Mouse (Mus musculus): ENCODE results near the gene D030056L22Rik. TPM values are rescaled to one million over a fixed set of nuclear protein-coding genes. Genes with fewer than 3 reads are reported as not detected.

The D030056L22Rik gene
- polyA plus RNA-seq (2015; fragmentation: Nextera tagmentation; extraction: Ambion mirVana): 28.3 and 31.0 TPM in 2 replicates

- DNase-seq (ENCODE audit: low spot score) (peak; percentile 97), ATAC-seq (replicated peaks; ENCODE audit: low FRiP score, low read depth) (peak; percentile 99)
- Histone ChIP-seq H3K4me3 (replicated peaks; ENCODE audit: low read depth, low read length) (peak within 1 kb of the TSS; percentile 77), H3K4me2 (ENCODE audit: low read length) (peak within 1 kb of the TSS; percentile 69), H3K36me3 (ENCODE audit: insufficient read depth, low read length) (no peaks in the 10 kb centered on the region), H3K4me1 (replicated peaks; ENCODE audit: insufficient read depth, low read length) (peaks cover 5% of the 10 kb centered on the region; the same call in 1 of the 2 replicates), H3K27me3 (ENCODE audit: insufficient read depth, low read length) (no peaks in the 10 kb centered on the region), H3K9me3 (replicated peaks; ENCODE audit: low read length) (no peaks in the 10 kb centered on the region), H3K27ac (peak within 1 kb of the TSS; percentile 94), H3K9ac (ENCODE audit: low read depth, low read length) (peak within 1 kb of the TSS; percentile 76)
- WGBS: under 1% methylated on average over 48 of the region's 49 CpGs
- peak; percentile 83 for TF ChIP-seq CTCF (IDR thresholded peaks at IDR 0.05; ENCODE audit: low read depth)
These were observed at the start of gene D030056L22Rik for GRCm38 (mm10) chr19:18712866-18713300. Gene D030056L22Rik, plus strand, starts transcription at chr19:18713193.

- WGBS: 55% methylated on average over 2 of the region's 2 CpGs
- H3K36me3 ChIP-seq (ENCODE audit: insufficient read depth, low read length): no peaks in the 10 kb centered on the region
- 0 out of 2 replicates have a peak, but pooled peaks have one; percentile 8 for TF ChIP-seq CTCF (IDR thresholded peaks at IDR 0.05; ENCODE audit: low read depth)
- ATAC-seq (replicated peaks; ENCODE audit: low FRiP score, low read depth) (no peak), DNase-seq (ENCODE audit: low spot score) (no peak)
- no peak overlapping the region for H3K27ac ChIP-seq
- H3K27me3 ChIP-seq (ENCODE audit: insufficient read depth, low read length): no peaks in the 10 kb centered on the region
- no peak overlapping the region for H3K4me2 ChIP-seq (ENCODE audit: low read length)
- H3K9ac ChIP-seq (ENCODE audit: low read depth, low read length): no peak overlapping the region
- H3K4me3 ChIP-seq (replicated peaks; ENCODE audit: low read depth, low read length): no peak overlapping the region
- H3K4me1 ChIP-seq (replicated peaks; ENCODE audit: insufficient read depth, low read length): no peaks in the 10 kb centered on the region
- H3K9me3 ChIP-seq (replicated peaks; ENCODE audit: low read length): no peaks in the 10 kb centered on the region
These were observed 49.1 kb upstream of the D030056L22Rik start for GRCm38 (mm10) chr19:18663904-18664303.

DNA sequence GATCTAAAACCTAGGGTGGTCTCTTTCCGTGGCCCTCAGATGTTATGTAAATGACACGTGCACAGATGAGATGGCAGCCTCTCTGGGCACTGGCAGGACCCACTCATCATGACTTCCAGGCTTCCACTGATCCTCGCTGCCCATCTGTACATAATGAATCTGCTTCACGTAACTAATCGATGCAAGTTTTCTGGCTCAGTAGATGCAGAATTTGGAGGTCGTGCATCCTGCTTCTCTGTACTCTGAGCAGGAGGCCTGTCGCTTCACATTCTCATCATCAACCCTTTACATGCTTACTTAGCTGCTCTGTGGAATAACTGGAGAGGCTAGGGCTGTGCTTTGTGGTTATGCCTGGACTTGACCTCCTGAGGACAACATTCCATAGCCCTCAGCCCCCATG, 46.0 kb upstream of the D030056L22Rik start:
- Histone ChIP-seq H3K9ac (ENCODE audit: low read depth, low read length) (no peak overlapping the region), H3K4me3 (replicated peaks; ENCODE audit: low read depth, low read length) (no peak overlapping the region), H3K36me3 (ENCODE audit: insufficient read depth, low read length) (no peaks in the 10 kb centered on the region), H3K9me3 (replicated peaks; ENCODE audit: low read length) (no peaks in the 10 kb centered on the region), H3K27me3 (ENCODE audit: insufficient read depth, low read length) (no peaks in the 10 kb centered on the region), H3K4me1 (replicated peaks; ENCODE audit: insufficient read depth, low read length) (0 out of 2 replicates have a peak, but pooled peaks cover 6% of the 10 kb centered on the region), H3K27ac (no peak overlapping the region), H3K4me2 (ENCODE audit: low read length) (no peak overlapping the region)
- ATAC-seq (replicated peaks; ENCODE audit: low FRiP score, low read depth) (no peak), DNase-seq (ENCODE audit: low spot score) (no peak)
- no peak for TF ChIP-seq CTCF (IDR thresholded peaks at IDR 0.05; ENCODE audit: low read depth)
- 89% methylated on average over 7 of the region's 7 CpGs for WGBS

- H3K27me3 ChIP-seq (ENCODE audit: insufficient read depth, low read length): no peaks in the 10 kb centered on the region
- H3K4me3 ChIP-seq (replicated peaks; ENCODE audit: low read depth, low read length): no peak overlapping the region
- no peak for TF ChIP-seq CTCF (IDR thresholded peaks at IDR 0.05; ENCODE audit: low read depth)
- 95% methylated on average over 7 of the region's 7 CpGs for WGBS
- ATAC-seq (replicated peaks; ENCODE audit: low FRiP score, low read depth): no peak
- no peak overlapping the region for H3K27ac ChIP-seq
- no peaks in the 10 kb centered on the region for H3K36me3 ChIP-seq (ENCODE audit: insufficient read depth, low read length)
- H3K9me3 ChIP-seq (replicated peaks; ENCODE audit: low read length): no peaks in the 10 kb centered on the region
- no peak overlapping the region for H3K9ac ChIP-seq (ENCODE audit: low read depth, low read length)
- DNase-seq (ENCODE audit: low spot score): no peak
- H3K4me1 ChIP-seq (replicated peaks; ENCODE audit: insufficient read depth, low read length): peaks cover 22% of the 10 kb centered on the region
- no peak overlapping the region for H3K4me2 ChIP-seq (ENCODE audit: low read length)
These were observed 43.4 kb upstream of the D030056L22Rik start for GRCm38 (mm10) chr19:18669551-18669950.

- TF ChIP-seq CTCF (IDR thresholded peaks at IDR 0.05; ENCODE audit: low read depth): no peak
- H3K9me3 ChIP-seq (replicated peaks; ENCODE audit: low read length): no peaks in the 10 kb centered on the region
- DNase-seq (ENCODE audit: low spot score) (peak; percentile 99), ATAC-seq (replicated peaks; ENCODE audit: low FRiP score, low read depth) (peak; percentile 98)
- peak within 1 kb of the TSS; percentile 76 for H3K9ac ChIP-seq (ENCODE audit: low read depth, low read length)
- H3K27me3 ChIP-seq (ENCODE audit: insufficient read depth, low read length): no peaks in the 10 kb centered on the region
- peak within 1 kb of the TSS; percentile 89 for H3K27ac ChIP-seq
- H3K4me2 ChIP-seq (ENCODE audit: low read length): peak within 1 kb of the TSS; percentile 78
- H3K4me3 ChIP-seq (replicated peaks; ENCODE audit: low read depth, low read length): peak within 1 kb of the TSS; percentile 71
- no peaks in the 10 kb centered on the region for H3K36me3 ChIP-seq (ENCODE audit: insufficient read depth, low read length)
- H3K4me1 ChIP-seq (replicated peaks; ENCODE audit: insufficient read depth, low read length): peaks cover 22% of the 10 kb centered on the region
- 1% methylated on average over 48 of the region's 58 CpGs for WGBS
These were observed 42.4 kb upstream of the D030056L22Rik start, which contains the start of gene Carnmt1 for GRCm38 (mm10) chr19:18670608-18671007. Gene Carnmt1, plus strand, starts transcription at chr19:18670764.

GRCm38 (mm10) chr19:18671056-18671741, 41.8 kb upstream of the D030056L22Rik start:
- Histone ChIP-seq H3K4me2 (ENCODE audit: low read length) (peak overlapping the region; percentile 78), H3K9me3 (replicated peaks; ENCODE audit: low read length) (no peaks in the 10 kb centered on the region), H3K36me3 (ENCODE audit: insufficient read depth, low read length) (no peaks in the 10 kb centered on the region), H3K4me1 (replicated peaks; ENCODE audit: insufficient read depth, low read length) (peaks cover 22% of the 10 kb centered on the region), H3K4me3 (replicated peaks; ENCODE audit: low read depth, low read length) (peak overlapping the region; percentile 71), H3K27ac (peak overlapping the region; percentile 89), H3K9ac (ENCODE audit: low read depth, low read length) (peak overlapping the region; percentile 76), H3K27me3 (ENCODE audit: insufficient read depth, low read length) (no peaks in the 10 kb centered on the region)
- no peak for TF ChIP-seq CTCF (IDR thresholded peaks at IDR 0.05; ENCODE audit: low read depth)
- DNase-seq (ENCODE audit: low spot score): peak; percentile 57
- under 1% methylated on average over 54 of the region's 64 CpGs for WGBS
- peak; percentile 75 for ATAC-seq (replicated peaks; ENCODE audit: low FRiP score, low read depth)

Data from kidney, postnatal 0 days (tissue).